Mouse (Mus musculus): ENCODE measurements around the gene BC029722. TPM values are rescaled to one million over a fixed set of nuclear protein-coding genes. Genes with fewer than 3 reads are reported as not detected.
"Not testable (repeated sequence)": the region's sequence is repeated elsewhere in the genome, so short reads cannot be mapped to it uniquely, and the experiment has no call there.

The BC029722 gene
- polyA plus RNA-seq, 1 experiment, result 37.5 TPM

- WGBS, result 96% methylated on average over 7 of the region's 7 CpGs
- H3K27ac ChIP-seq (ENCODE audit: control insufficient read depth, insufficient read depth, low read length), result no peak overlapping the region
- no peaks in the 10 kb centered on the region for H3K27me3 ChIP-seq (ENCODE audit: control insufficient read depth, insufficient read depth, low read length)
- DNase-seq, result no peak
- peaks cover 16% of the 10 kb centered on the region; the same call in 1 of the 2 replicates for H3K36me3 ChIP-seq (ENCODE audit: control insufficient read depth, insufficient read depth, low read length)
- TF ChIP-seq CTCF (IDR thresholded peaks at IDR 0.05; ENCODE audit: borderline replicate concordance, control insufficient read depth, extremely low read depth, insufficient read depth, low read length, poor library complexity) (no peak), POLR2A (IDR thresholded peaks at IDR 0.05; ENCODE audit: control insufficient read depth, extremely low read depth, insufficient read depth, low read length, poor library complexity) (no peak)
- no peak overlapping the region for H3K4me3 ChIP-seq (ENCODE audit: control insufficient read depth, insufficient read depth, low read length)
- no peaks in the 10 kb centered on the region for H3K4me1 ChIP-seq (replicated peaks; ENCODE audit: control insufficient read depth, insufficient read depth, low read length)
These were observed 30.9 kb upstream of the BC029722 start for GRCm38 (mm10) chr2:155850120-155850519.

GRCm38 (mm10) chr2:155849464-155849863, 30.2 kb upstream of the BC029722 start:
- WGBS, result 83% methylated on average over 7 of the region's 7 CpGs
- H3K27ac ChIP-seq (ENCODE audit: control insufficient read depth, insufficient read depth, low read length), result no peak overlapping the region
- H3K36me3 ChIP-seq (ENCODE audit: control insufficient read depth, insufficient read depth, low read length), result peaks cover 16% of the 10 kb centered on the region; the same call in 1 of the 2 replicates
- no peak for TF ChIP-seq CTCF (IDR thresholded peaks at IDR 0.05; ENCODE audit: borderline replicate concordance, control insufficient read depth, extremely low read depth, insufficient read depth, low read length, poor library complexity)
- no peak for TF ChIP-seq POLR2A (IDR thresholded peaks at IDR 0.05; ENCODE audit: control insufficient read depth, extremely low read depth, insufficient read depth, low read length, poor library complexity)
- H3K4me3 ChIP-seq (ENCODE audit: control insufficient read depth, insufficient read depth, low read length), result no peak overlapping the region
- no peaks in the 10 kb centered on the region for H3K27me3 ChIP-seq (ENCODE audit: control insufficient read depth, insufficient read depth, low read length)
- no peak for DNase-seq
- H3K4me1 ChIP-seq (replicated peaks; ENCODE audit: control insufficient read depth, insufficient read depth, low read length), result no peaks in the 10 kb centered on the region

GRCm38 (mm10) chr2:155848291-155848690, 29.1 kb upstream of the BC029722 start:
- Histone ChIP-seq H3K27me3 (ENCODE audit: control insufficient read depth, insufficient read depth, low read length) (no peaks in the 10 kb centered on the region), H3K36me3 (ENCODE audit: control insufficient read depth, insufficient read depth, low read length) (peaks cover 13% of the 10 kb centered on the region; the same call in 1 of the 2 replicates), H3K4me3 (ENCODE audit: control insufficient read depth, insufficient read depth, low read length) (no peak overlapping the region), H3K27ac (ENCODE audit: control insufficient read depth, insufficient read depth, low read length) (no peak overlapping the region), H3K4me1 (replicated peaks; ENCODE audit: control insufficient read depth, insufficient read depth, low read length) (no peaks in the 10 kb centered on the region)
- peak; percentile 79; the same call in 1 of the 2 replicates for TF ChIP-seq CTCF (IDR thresholded peaks at IDR 0.05; ENCODE audit: borderline replicate concordance, control insufficient read depth, extremely low read depth, insufficient read depth, low read length, poor library complexity)
- TF ChIP-seq POLR2A (IDR thresholded peaks at IDR 0.05; ENCODE audit: control insufficient read depth, extremely low read depth, insufficient read depth, low read length, poor library complexity), result no peak
- DNase-seq, result peak; percentile 72
- 44% methylated on average over 6 of the region's 6 CpGs for WGBS

GRCm38 (mm10) chr2:155846930-155847329, 27.7 kb upstream of the BC029722 start:
- no peaks in the 10 kb centered on the region for H3K4me1 ChIP-seq (replicated peaks; ENCODE audit: control insufficient read depth, insufficient read depth, low read length)
- no peak overlapping the region for H3K27ac ChIP-seq (ENCODE audit: control insufficient read depth, insufficient read depth, low read length)
- H3K4me3 ChIP-seq (ENCODE audit: control insufficient read depth, insufficient read depth, low read length), result no peak overlapping the region
- no peak for TF ChIP-seq CTCF (IDR thresholded peaks at IDR 0.05; ENCODE audit: borderline replicate concordance, control insufficient read depth, extremely low read depth, insufficient read depth, low read length, poor library complexity)
- no peak for TF ChIP-seq POLR2A (IDR thresholded peaks at IDR 0.05; ENCODE audit: control insufficient read depth, extremely low read depth, insufficient read depth, low read length, poor library complexity)
- peaks cover 12% of the 10 kb centered on the region; the same call in 1 of the 2 replicates for H3K36me3 ChIP-seq (ENCODE audit: control insufficient read depth, insufficient read depth, low read length)
- DNase-seq, result no peak
- WGBS, result 95% methylated on average over 8 of the region's 8 CpGs
- H3K27me3 ChIP-seq (ENCODE audit: control insufficient read depth, insufficient read depth, low read length), result no peaks in the 10 kb centered on the region

GRCm38 (mm10) chr2:155838961-155839360, 19.7 kb upstream of the BC029722 start:
- no peaks in the 10 kb centered on the region for H3K27me3 ChIP-seq (ENCODE audit: control insufficient read depth, insufficient read depth, low read length)
- WGBS, result 95% methylated on average over 4 of the region's 4 CpGs

GRCm38 (mm10) chr2:155837961-155838360, 18.7 kb upstream of the BC029722 start:
- H3K27me3 ChIP-seq (ENCODE audit: control insufficient read depth, insufficient read depth, low read length), result no peaks in the 10 kb centered on the region
- WGBS, result 89% methylated on average over 3 of the region's 3 CpGs

More at GRCm38 (mm10) chr2:155838961-155839360, 19.7 kb upstream of the BC029722 start:
- Histone ChIP-seq H3K27ac (ENCODE audit: control insufficient read depth, insufficient read depth, low read length) (no peak overlapping the region), H3K4me1 (replicated peaks; ENCODE audit: control insufficient read depth, insufficient read depth, low read length) (no peaks in the 10 kb centered on the region), H3K4me3 (ENCODE audit: control insufficient read depth, insufficient read depth, low read length) (no peak overlapping the region), H3K36me3 (ENCODE audit: control insufficient read depth, insufficient read depth, low read length) (no peaks in the 10 kb centered on the region)
- no peak for DNase-seq
- no peak for TF ChIP-seq POLR2A (IDR thresholded peaks at IDR 0.05; ENCODE audit: control insufficient read depth, extremely low read depth, insufficient read depth, low read length, poor library complexity)
- TF ChIP-seq CTCF (IDR thresholded peaks at IDR 0.05; ENCODE audit: borderline replicate concordance, control insufficient read depth, extremely low read depth, insufficient read depth, low read length, poor library complexity), result no peak

GRCm38 (mm10) chr2:155834732-155835131, 15.5 kb upstream of the BC029722 start, which contains the start of gene Fam83c:
Fam83c (minus strand) TSS chr2:155834854.
- TF ChIP-seq POLR2A (IDR thresholded peaks at IDR 0.05; ENCODE audit: control insufficient read depth, extremely low read depth, insufficient read depth, low read length, poor library complexity) (no peak), CTCF (IDR thresholded peaks at IDR 0.05; ENCODE audit: borderline replicate concordance, control insufficient read depth, extremely low read depth, insufficient read depth, low read length, poor library complexity) (no peak)
- Histone ChIP-seq H3K27ac (ENCODE audit: control insufficient read depth, insufficient read depth, low read length) (no peak within 1 kb of the TSS), H3K27me3 (ENCODE audit: control insufficient read depth, insufficient read depth, low read length) (no peaks in the 10 kb centered on the region), H3K4me1 (replicated peaks; ENCODE audit: control insufficient read depth, insufficient read depth, low read length) (no peaks in the 10 kb centered on the region), H3K4me3 (ENCODE audit: control insufficient read depth, insufficient read depth, low read length) (no peak within 1 kb of the TSS), H3K36me3 (ENCODE audit: control insufficient read depth, insufficient read depth, low read length) (no peaks in the 10 kb centered on the region)
- no peak for DNase-seq
- WGBS, result 82% methylated on average over 9 of the region's 9 CpGs

More at GRCm38 (mm10) chr2:155837961-155838360, 18.7 kb upstream of the BC029722 start:
- no peak for TF ChIP-seq POLR2A (IDR thresholded peaks at IDR 0.05; ENCODE audit: control insufficient read depth, extremely low read depth, insufficient read depth, low read length, poor library complexity)
- no peak for TF ChIP-seq CTCF (IDR thresholded peaks at IDR 0.05; ENCODE audit: borderline replicate concordance, control insufficient read depth, extremely low read depth, insufficient read depth, low read length, poor library complexity)
- Histone ChIP-seq H3K36me3 (ENCODE audit: control insufficient read depth, insufficient read depth, low read length) (no peaks in the 10 kb centered on the region), H3K4me1 (replicated peaks; ENCODE audit: control insufficient read depth, insufficient read depth, low read length) (no peaks in the 10 kb centered on the region), H3K4me3 (ENCODE audit: control insufficient read depth, insufficient read depth, low read length) (no peak overlapping the region), H3K27ac (ENCODE audit: control insufficient read depth, insufficient read depth, low read length) (no peak overlapping the region)
- DNase-seq, result no peak

GRCm38 (mm10) chr2:155832087-155832486, 12.9 kb upstream of the BC029722 start:
- not testable (repeated sequence) for H3K27ac ChIP-seq (ENCODE audit: control insufficient read depth, insufficient read depth, low read length); H3K4me1 ChIP-seq (replicated peaks; ENCODE audit: control insufficient read depth, insufficient read depth, low read length); H3K4me3 ChIP-seq (ENCODE audit: control insufficient read depth, insufficient read depth, low read length); H3K27me3 ChIP-seq (ENCODE audit: control insufficient read depth, insufficient read depth, low read length); H3K36me3 ChIP-seq (ENCODE audit: control insufficient read depth, insufficient read depth, low read length); DNase-seq
- WGBS, result 49% methylated on average over 1 of the region's 1 CpGs

All from thymus, adult 2 months (tissue).